Mouse (Mus musculus) lung, postnatal 0 days (tissue): Measurements from ENCODE around the gene Trim31.

ENCODE experiments used
- CTCF ChIP-seq: IDR thresholded peaks from 2 replicates; pipeline ENCODE4 v1.5.1; 2016; ENCODE audit warnings: antibody characterized with exemption, mild to moderate bottlenecking
- EP300 ChIP-seq: IDR thresholded peaks from 2 replicates; pipeline ENCODE4 v1.6.1; 2016; ENCODE audit warnings: antibody characterized with exemption, mild to moderate bottlenecking, control low read depth

GRCm38 (mm10) chr17:36848911-36849310 lies 49.0 kb upstream of the Trim31 start:
- TF ChIP-seq CTCF: no peak
- no peak for TF ChIP-seq EP300
